Mouse (Mus musculus) liver, embryonic 12.5 days (tissue): ENCODE data around the gene Ect2. TPM values are rescaled to one million over a fixed set of nuclear protein-coding genes. Genes with fewer than 3 reads are reported as not detected.

Experiments used
- ATAC-seq: fragments of 200-750 bp; cut with Nextera tagmentation; 2 replicates; pipeline ENCODE4 v1.8.0; 2017; ENCODE audit warnings: moderate number of reproducible peaks, mild to moderate bottlenecking, moderate library complexity
- H3K27ac ChIP-seq: fragments of 300-500 bp; sonication (generic); 2 replicates; pipeline ENCODE4 v1.5.1; 2016; ENCODE audit warnings: mild to moderate bottlenecking
- H3K27me3 ChIP-seq: fragments of 300-500 bp; sonication (generic); replicated peaks from 2 replicates; pipeline ENCODE4 v1.6.1; 2016; ENCODE audit warnings: mild to moderate bottlenecking, moderate library complexity
- H3K36me3 ChIP-seq: fragments of 300-500 bp; sonication (generic); 2 replicates; pipeline ENCODE4 v1.6.1; 2016; ENCODE audit warnings: mild to moderate bottlenecking, moderate library complexity
- H3K4me1 ChIP-seq: fragments of 300-500 bp; sonication (generic); 2 replicates; pipeline ENCODE4 v1.6.1; 2016
- H3K4me2 ChIP-seq: fragments of 300-500 bp; sonication (generic); 2 replicates; pipeline ENCODE4 v1.6.1; 2016; ENCODE audit warnings: mild to moderate bottlenecking, moderate library complexity
- H3K4me3 ChIP-seq: fragments of 300-500 bp; sonication (generic); 2 replicates; pipeline ENCODE4 v1.5.1; 2016; ENCODE audit warnings: mild to moderate bottlenecking, moderate library complexity
- H3K9ac ChIP-seq: fragments of 300-500 bp; sonication (generic); 2 replicates; pipeline ENCODE4 v1.6.1; 2016; ENCODE audit warnings: mild to moderate bottlenecking, moderate library complexity
- H3K9me3 ChIP-seq: fragments of 300-500 bp; sonication (generic); replicated peaks from 2 replicates; pipeline ENCODE4 v1.6.1; 2016; ENCODE audit warnings: mild to moderate bottlenecking, moderate library complexity
- WGBS: fragments of 180-500 bp; shearing (Covaris S2); methylation state at CpG from one replicate; pipeline ENCODE4 v1.1.7; 2016; ENCODE audit not compliant: insufficient replicate concordance; 5-methylcytosine and 5-hydroxymethylcytosine counted together
- polyA plus RNA-seq: library from polyadenylated mRNA; unstranded; fragments of >200 nt; fragmentation: Nextera tagmentation; extraction: Ambion mirVana; gene quantifications from 2 replicates; pipeline ENCODE4 v1.2.1, GENCODE M21; 2016

Ect2 gene
- polyA plus RNA-seq, 1 experiment from 2014 or later, result 45.4 TPM

DNA sequence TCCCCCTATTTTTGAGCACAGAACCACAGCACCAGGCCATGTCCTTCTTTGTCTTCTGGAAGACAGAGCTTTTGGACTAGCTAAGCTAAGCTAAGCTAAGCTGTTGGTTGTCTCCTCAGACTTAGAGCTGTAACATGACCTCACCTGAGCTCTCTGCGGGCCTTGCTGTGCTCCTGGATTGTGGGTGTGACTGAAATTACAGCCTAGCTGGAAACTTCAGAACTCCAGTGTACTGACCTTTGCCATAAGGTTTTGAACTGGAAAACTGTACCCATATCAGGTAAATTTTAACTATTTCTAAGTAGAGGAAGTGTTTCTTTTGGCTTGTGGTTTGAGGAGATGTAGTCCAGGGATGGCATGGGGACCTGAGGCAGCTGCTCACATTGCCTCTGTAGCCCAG, 34.7 kb upstream of the Ect2 start:
- Histone ChIP-seq H3K4me2 (no peak overlapping the region), H3K9ac (no peak overlapping the region), H3K4me3 (no peak overlapping the region), H3K27ac (no peak overlapping the region), H3K36me3 (no peaks in the 10 kb centered on the region), H3K4me1 (peaks cover 18% of the 10 kb centered on the region), H3K27me3 (no peaks in the 10 kb centered on the region), H3K9me3 (no peaks in the 10 kb centered on the region)
- WGBS, result 77% methylated on average over 1 of the region's 1 CpGs
- ATAC-seq, result no peak

DNA sequence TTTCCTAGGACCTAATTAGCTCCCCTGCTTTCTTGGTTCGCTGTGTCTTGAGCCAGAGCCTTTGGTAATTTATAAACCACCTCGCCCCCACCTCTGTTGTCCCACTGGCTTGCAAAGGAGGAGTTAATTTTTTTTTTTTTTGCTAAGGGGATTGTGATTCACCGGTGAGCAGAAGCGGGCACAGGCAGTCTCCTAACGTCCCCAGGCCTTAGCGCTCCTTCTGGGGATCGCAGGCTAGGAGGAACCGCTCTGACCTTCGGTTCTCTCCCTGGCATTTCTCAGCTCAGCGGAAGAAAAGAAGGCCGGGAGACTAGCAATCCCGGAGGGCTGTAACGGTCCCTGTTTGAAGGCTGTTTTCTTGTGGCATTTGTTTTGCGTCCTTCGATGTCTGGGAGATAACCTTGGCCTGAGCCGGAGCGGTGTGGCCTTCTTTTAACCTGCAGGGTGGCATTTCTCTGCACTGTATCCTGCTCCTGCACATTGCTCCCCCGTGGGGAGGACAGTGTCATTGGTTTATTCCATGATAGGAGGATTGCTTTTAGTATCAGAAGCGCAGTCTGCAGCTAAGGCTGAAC, 30.0 kb upstream of the Ect2 start:
- peak overlapping the region; percentile 67 for H3K4me3 ChIP-seq
- no peaks in the 10 kb centered on the region for H3K27me3 ChIP-seq
- ATAC-seq, result no peak
- H3K4me1 ChIP-seq, result peaks cover 15% of the 10 kb centered on the region
- no peak overlapping the region for H3K27ac ChIP-seq
- H3K36me3 ChIP-seq, result no peaks in the 10 kb centered on the region
- H3K9me3 ChIP-seq, result no peaks in the 10 kb centered on the region
- peak overlapping the region; percentile 96 for H3K4me2 ChIP-seq
- peak overlapping the region; percentile 72 for H3K9ac ChIP-seq
- 9% methylated on average over 19 of the region's 19 CpGs for WGBS

DNA sequence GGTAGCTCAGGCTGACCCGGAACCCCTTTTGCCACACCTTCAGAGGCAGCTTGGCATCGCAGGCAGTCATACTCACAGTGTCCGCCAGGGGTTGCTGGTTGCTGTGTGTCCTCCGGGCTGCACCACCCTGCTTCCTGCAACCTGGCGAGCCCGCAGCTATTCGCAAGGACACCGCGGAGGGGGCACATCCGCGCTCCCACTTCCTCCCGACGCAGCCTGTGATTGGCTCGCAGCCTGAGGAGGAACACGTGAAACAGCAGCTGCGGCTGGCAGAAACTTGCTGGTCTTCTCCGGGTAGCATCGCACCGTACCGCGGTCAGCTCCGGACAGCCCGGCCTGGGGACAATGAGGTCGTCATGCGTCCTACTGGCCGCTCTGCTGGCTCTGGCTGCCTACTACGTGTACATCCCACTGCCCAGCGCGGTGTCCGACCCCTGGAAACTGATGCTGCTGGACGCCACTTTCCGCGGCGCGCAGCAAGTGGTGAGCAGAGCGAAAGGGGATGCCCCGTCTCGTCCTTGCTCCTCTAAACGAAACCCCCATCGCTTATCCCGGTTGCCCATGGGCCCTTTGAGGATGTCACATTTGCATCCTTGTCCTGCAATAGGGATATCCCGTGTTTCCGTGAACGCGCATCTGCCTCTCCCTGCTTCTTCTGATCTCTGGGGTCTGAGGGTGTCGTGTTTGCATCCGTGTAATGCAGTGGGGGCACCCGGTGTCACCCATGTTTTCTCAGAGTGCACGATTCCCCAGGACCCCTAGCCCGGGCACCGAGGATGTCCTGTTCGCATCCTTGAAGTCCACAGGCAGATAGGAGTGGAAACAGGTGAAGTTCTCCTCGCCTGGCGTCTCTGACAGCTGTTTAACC, 29.3 kb upstream of the Ect2 start, which contains the start of gene Nceh1:
TSS of gene Nceh1 (plus strand) at position 233 of the 868 bp plus-strand sequence.
- Histone ChIP-seq H3K9me3 (no peaks in the 10 kb centered on the region), H3K4me1 (peaks cover 15% of the 10 kb centered on the region), H3K4me2 (peak within 1 kb of the TSS; percentile 96), H3K9ac (peak within 1 kb of the TSS; percentile 72), H3K4me3 (peak within 1 kb of the TSS; percentile 67), H3K36me3 (no peaks in the 10 kb centered on the region), H3K27ac (no peak within 1 kb of the TSS), H3K27me3 (no peaks in the 10 kb centered on the region)
- WGBS, result 2% methylated on average over 54 of the region's 54 CpGs
- peak; percentile 92 for ATAC-seq

DNA sequence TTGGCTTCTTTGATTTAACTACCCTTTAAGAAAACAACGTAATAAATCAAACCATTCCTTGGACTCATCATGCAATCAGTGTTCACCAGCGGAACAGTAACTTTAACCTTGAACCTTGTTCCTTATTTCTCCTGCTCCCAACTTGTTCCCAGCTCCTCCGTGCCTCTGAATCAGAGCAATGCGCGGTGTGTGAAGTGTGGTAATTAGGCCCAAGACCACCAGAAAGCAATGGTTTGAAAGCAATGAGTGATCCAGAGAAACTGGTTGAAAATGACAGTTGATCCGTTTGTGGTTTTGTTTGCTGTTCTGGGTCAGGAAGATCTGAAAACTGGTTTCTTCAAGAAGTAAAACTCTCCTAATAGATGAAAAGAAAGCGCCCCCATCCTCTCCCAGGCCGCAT, 26.0 kb upstream of the Ect2 start:
- Histone ChIP-seq H3K4me2 (no peak overlapping the region), H3K4me3 (no peak overlapping the region), H3K27me3 (no peaks in the 10 kb centered on the region), H3K9ac (no peak overlapping the region), H3K9me3 (no peaks in the 10 kb centered on the region), H3K4me1 (peaks cover 15% of the 10 kb centered on the region), H3K27ac (no peak overlapping the region), H3K36me3 (no peaks in the 10 kb centered on the region)
- ATAC-seq, result no peak
- 71% methylated on average over 8 of the region's 8 CpGs for WGBS

DNA sequence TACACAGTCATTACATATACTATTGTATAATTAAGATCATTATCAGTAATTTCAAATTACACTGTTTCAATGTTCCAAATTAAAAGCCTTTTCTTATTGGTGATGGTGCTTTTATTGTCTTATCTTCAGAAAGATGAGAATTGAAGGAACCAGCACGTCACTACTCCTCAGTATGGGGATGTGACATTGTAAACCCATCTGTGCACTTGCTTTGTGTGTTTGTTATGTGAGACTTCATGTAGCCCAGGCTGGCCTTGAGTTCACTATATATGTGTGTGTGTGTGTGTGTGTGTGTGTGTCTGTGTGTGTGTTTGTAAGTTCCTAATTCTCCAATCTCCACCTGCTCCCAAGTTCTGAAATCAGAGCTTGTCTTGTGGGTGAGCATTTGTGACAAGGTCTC, 16.6 kb upstream of the Ect2 start:
- 61% methylated on average over 1 of the region's 1 CpGs for WGBS
- no peak overlapping the region for H3K4me2 ChIP-seq
- no peaks in the 10 kb centered on the region for H3K4me1 ChIP-seq
- no peak overlapping the region for H3K4me3 ChIP-seq
- no peaks in the 10 kb centered on the region for H3K36me3 ChIP-seq
- H3K9ac ChIP-seq, result no peak overlapping the region
- no peaks in the 10 kb centered on the region for H3K9me3 ChIP-seq
- no peak overlapping the region for H3K27ac ChIP-seq
- no peak for ATAC-seq
- H3K27me3 ChIP-seq, result no peaks in the 10 kb centered on the region

DNA sequence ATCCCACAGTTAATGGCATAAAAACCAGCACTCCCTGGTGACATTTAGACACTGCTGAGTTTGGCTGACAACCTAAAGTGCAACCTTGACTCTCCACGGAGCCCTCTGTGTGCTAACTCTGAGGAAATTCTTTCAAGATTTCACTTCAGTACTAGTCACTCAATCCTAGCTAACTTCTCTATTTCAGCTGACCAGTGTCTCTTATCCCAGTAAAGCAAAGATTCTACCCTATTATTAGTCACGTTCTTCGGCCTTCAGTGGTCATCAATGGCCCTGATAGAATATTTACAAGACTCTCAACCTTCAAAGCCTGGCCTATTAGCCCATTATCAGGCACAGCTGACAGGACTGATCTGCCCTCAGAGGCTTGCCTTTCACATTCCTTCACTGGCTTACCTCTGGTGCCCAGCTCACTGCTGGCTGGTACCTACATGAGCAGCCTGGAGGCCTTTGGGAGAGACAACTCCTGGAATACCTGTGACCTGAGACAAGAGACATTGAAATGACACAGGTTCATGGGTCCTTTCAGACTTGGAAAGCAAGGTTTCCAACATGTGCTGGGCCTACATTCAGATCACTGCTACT, 11.9 kb upstream of the Ect2 start:
- Histone ChIP-seq H3K9ac (no peak overlapping the region), H3K27ac (no peak overlapping the region), H3K4me1 (no peaks in the 10 kb centered on the region), H3K27me3 (no peaks in the 10 kb centered on the region), H3K4me2 (no peak overlapping the region), H3K4me3 (no peak overlapping the region), H3K9me3 (no peaks in the 10 kb centered on the region), H3K36me3 (no peaks in the 10 kb centered on the region)
- whole genome bisulfite sequencing, result 56% methylated on average over 3 of the region's 3 CpGs
- ATAC-seq, result no peak

DNA sequence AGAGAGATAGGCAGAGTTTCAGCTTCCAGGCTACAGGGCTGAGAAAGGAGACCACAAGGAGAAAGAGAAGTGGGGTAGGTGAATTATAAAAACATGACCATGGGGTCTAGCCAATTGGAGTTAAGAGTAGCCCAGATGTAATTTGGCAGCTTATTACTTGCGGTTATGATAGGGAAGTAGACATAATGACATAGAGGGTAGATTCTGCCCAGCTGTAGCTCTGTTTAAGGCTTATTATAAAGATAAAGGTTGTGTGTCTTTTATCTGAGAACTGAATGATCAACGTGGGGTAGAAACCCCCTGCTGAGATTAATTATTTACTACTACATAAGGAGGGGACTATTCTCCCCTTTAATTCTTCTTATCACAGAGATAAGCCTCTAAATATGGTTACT, 8.7 kb upstream of the Ect2 start:
- no peak for ATAC-seq
- no peak overlapping the region for H3K9ac ChIP-seq

DNA sequence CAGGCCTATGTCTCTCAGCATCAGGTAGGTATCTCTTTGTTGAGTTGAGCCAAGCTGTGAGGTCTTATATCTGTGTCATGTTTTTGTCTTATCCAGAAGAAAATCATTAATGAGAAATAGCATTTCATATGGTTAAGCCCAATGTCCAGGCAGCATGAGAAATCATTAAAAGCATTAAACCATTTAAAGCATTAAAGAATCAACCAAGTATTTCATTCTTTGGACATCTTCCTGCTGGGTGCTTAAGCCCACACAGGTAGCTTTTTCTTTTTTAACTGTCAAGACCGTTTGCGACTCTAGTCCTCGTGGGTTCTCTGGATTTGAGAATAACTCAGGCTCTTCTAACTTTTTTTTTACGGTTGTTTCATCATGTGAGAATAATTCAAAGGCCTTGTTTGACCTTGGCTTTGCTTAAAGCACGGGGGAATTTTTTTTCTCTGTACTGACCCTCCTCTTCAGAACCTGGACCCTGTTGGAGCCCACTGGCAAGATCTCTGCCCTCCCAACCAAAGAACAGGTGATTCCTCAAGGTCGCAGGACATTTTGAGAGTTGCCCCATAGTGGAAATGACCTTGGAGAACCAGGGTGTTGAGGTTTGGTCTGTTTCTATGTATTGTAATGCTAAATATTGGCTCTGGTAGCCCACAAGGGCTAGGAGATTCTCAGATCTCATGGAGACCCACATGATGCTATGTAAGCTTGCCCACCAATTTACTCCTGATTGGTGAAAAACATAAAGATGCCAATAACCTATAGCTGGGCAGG, 8.1 kb upstream of the Ect2 start:
- H3K4me3 ChIP-seq, result no peak overlapping the region
- H3K27me3 ChIP-seq, result no peaks in the 10 kb centered on the region
- H3K9me3 ChIP-seq, result no peaks in the 10 kb centered on the region
- 64% methylated on average over 6 of the region's 6 CpGs for WGBS
- no peak for ATAC-seq
- H3K36me3 ChIP-seq, result no peaks in the 10 kb centered on the region
- H3K27ac ChIP-seq, result no peak overlapping the region
- H3K4me1 ChIP-seq, result no peaks in the 10 kb centered on the region
- no peak overlapping the region for H3K4me2 ChIP-seq
- H3K9ac ChIP-seq, result no peak overlapping the region

More for the DNA sequence above, 8.7 kb upstream of the Ect2 start:
- no peaks in the 10 kb centered on the region for H3K9me3 ChIP-seq
- 45% methylated on average over 2 of the region's 2 CpGs for WGBS
- H3K36me3 ChIP-seq, result no peaks in the 10 kb centered on the region
- H3K4me1 ChIP-seq, result no peaks in the 10 kb centered on the region
- no peak overlapping the region for H3K4me3 ChIP-seq
- no peaks in the 10 kb centered on the region for H3K27me3 ChIP-seq
- H3K27ac ChIP-seq, result no peak overlapping the region
- no peak overlapping the region for H3K4me2 ChIP-seq

DNA sequence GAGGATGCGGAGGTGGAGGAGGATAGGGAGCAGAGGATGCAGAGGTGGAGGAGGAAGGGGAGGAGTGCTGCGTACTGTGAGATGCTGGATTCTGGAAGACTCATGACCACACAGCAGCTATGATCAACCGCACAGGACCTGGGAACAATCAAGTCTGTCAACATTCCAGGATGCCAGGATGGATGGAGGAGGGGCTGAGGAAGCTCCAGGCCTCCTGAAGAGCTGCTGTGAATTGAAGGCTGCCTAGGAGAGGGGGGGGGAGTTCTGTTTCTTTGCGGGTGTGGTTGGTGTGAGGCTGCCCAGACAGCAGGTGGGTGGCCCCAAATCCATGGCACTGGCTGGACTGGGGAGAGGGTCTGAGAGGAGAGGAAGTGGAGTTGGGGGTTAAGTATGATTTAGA, 5.2 kb upstream of the Ect2 start:
- Histone ChIP-seq H3K36me3 (no peaks in the 10 kb centered on the region), H3K4me3 (no peak overlapping the region), H3K9ac (no peak overlapping the region), H3K4me2 (no peak overlapping the region), H3K27me3 (no peaks in the 10 kb centered on the region), H3K9me3 (no peaks in the 10 kb centered on the region), H3K27ac (no peak overlapping the region), H3K4me1 (peaks cover 19% of the 10 kb centered on the region)
- ATAC-seq, result no peak
- 59% methylated on average over 4 of the region's 4 CpGs for WGBS

DNA sequence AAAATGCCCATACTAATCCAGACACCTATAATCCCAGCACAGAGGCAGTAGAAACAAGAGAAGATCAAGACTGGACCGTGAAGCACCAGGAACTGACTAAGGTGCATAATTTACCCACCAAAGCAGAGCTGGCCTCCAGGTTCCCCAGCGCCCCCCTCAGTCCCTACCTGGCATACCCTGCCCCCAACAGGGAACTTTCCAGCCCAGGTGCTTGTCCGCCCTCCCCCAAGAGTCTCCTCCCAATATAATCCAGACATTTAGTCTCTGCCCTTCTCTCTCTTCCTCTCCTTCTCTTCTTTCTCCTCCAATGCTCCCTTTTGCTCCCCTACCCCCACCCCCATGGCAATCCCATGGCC, 2.9 kb upstream of the Ect2 start:
- WGBS, result 70% methylated on average over 3 of the region's 3 CpGs
- Histone ChIP-seq H3K4me3 (no peak overlapping the region), H3K9ac (no peak overlapping the region), H3K27me3 (no peaks in the 10 kb centered on the region), H3K36me3 (no peaks in the 10 kb centered on the region; the same call in 1 of the 2 replicates), H3K4me1 (peaks cover 31% of the 10 kb centered on the region), H3K9me3 (no peaks in the 10 kb centered on the region), H3K27ac (no peak overlapping the region), H3K4me2 (no peak overlapping the region)
- no peak for ATAC-seq

DNA sequence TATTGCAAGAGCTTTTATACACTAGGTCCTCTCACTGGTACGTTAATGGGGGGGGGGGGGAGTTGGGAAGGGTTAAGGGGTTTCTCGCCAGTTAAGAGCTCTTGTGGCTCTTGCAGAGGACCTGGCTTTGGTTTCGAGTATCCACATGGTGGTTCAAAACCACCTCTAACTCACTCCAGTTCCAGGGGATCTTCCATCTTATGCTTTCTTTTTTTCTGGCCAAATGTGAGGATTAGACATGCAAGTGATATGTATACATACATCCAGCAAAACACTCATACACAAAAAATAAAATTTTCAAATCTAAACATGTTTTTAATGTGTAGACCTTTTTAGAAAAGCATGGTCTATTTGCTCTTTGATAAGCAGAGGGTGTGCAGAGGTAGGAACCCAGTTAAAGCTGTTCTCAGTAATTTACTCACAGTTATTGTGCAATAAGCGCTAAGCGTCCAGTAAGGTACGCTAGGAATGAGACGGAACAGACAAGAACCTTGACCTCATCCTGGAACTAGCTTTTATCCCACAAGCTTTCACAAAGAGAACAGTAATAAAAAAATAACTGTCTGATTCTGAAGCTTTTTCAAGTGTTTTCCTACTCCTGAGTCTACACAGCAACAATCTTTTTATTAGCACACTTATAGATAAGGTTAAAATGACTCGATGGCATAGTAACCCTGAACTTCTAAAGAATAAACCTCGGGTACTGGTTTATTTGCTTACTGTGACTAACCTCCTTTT, 2.3 kb upstream of the Ect2 start:
- H3K27me3 ChIP-seq, result no peaks in the 10 kb centered on the region
- H3K9me3 ChIP-seq, result no peaks in the 10 kb centered on the region
- H3K9ac ChIP-seq, result no peak overlapping the region
- H3K4me1 ChIP-seq, result peaks cover 36% of the 10 kb centered on the region
- no peak overlapping the region for H3K4me2 ChIP-seq
- H3K27ac ChIP-seq, result peak overlapping the region; percentile 13; the same call in 1 of the 2 replicates
- 61% methylated on average over 9 of the region's 9 CpGs for WGBS
- H3K4me3 ChIP-seq, result no peak overlapping the region
- peaks cover 5% of the 10 kb centered on the region for H3K36me3 ChIP-seq
- no peak for ATAC-seq
